Mouse (Mus musculus) ES-Bruce4 (cell line): ENCODE data around the gene M6pr.
"Not testable (repeated sequence)": the region's sequence is repeated elsewhere in the genome, so short reads cannot be mapped to it uniquely, and the experiment has no call there.

ENCODE experiments used
- CTCF ChIP-seq: IDR thresholded peaks from one replicate; pipeline ENCODE4 v1.8.1; 2011; ENCODE audit warnings: low read depth, low read length
- EP300 ChIP-seq: IDR thresholded peaks from 2 replicates; pipeline ENCODE4 v1.6.1; 2011; ENCODE audit warnings: low read depth, low read length; ENCODE audit not compliant: insufficient read depth
- POLR2A ChIP-seq: IDR thresholded peaks from one replicate; pipeline ENCODE4 v1.8.1; 2011; ENCODE audit warnings: low read length; ENCODE audit not compliant: insufficient read depth

- TF ChIP-seq CTCF, POLR2A, EP300: not testable (repeated sequence)
Measured at GRCm38 (mm10) chr6:122347326-122347725, 38.8 kb downstream of the M6pr start.
